In genomic region chr7:29179323-29179722, GRCm38 (mm10) we compare ENCODE assay signal across 8 mouse cellular contexts. TPM values are rescaled to one million over a fixed set of nuclear protein-coding genes. Genes with fewer than 3 reads are reported as not detected.
DNase-seq lines count a peak whose midpoint lies in the region; ATAC-seq and TF ChIP-seq lines count a peak whose summit lies in the region.

No protein-coding gene starts in this region.

- 28% methylated on average over 7 of the region's 7 CpGs for WGBS in heart, embryonic 12.5 days
- 58% methylated on average over 7 of the region's 7 CpGs for WGBS in forebrain, embryonic 16.5 days
- WGBS in liver, embryonic 13.5 days (ENCODE audit: insufficient replicate concordance): 14% methylated on average over 7 of the region's 7 CpGs

- H3K4me2 ChIP-seq in heart, embryonic 12.5 days: peak overlapping the region; percentile 88
- H3K4me2 ChIP-seq in forebrain, embryonic 16.5 days (ENCODE audit: low read length): peak overlapping the region; percentile 75
- H3K4me2 ChIP-seq in liver, embryonic 13.5 days: peak overlapping the region; percentile 91

- H3K9me3 ChIP-seq in heart, embryonic 12.5 days (replicated peaks): no peaks in the 10 kb centered on the region
- no peaks in the 10 kb centered on the region for H3K9me3 ChIP-seq in G1E (replicated peaks)
- no peaks in the 10 kb centered on the region for H3K9me3 ChIP-seq in forebrain, embryonic 16.5 days (ENCODE audit: control insufficient read depth, low read length)
- H3K9me3 ChIP-seq in liver, embryonic 13.5 days (replicated peaks): no peaks in the 10 kb centered on the region

- no peak for TF ChIP-seq CTCF in G1E (IDR thresholded peaks at IDR 0.05; ENCODE audit: low read depth, low read length)

- peaks cover 18% of the 10 kb centered on the region for H3K4me1 ChIP-seq in heart, embryonic 12.5 days (replicated peaks)
- H3K4me1 ChIP-seq in G1E (ENCODE audit: insufficient read depth, low read depth, low read length): peaks cover 28% of the 10 kb centered on the region
- peaks cover 17% of the 10 kb centered on the region for H3K4me1 ChIP-seq in forebrain, embryonic 16.5 days (replicated peaks; ENCODE audit: control insufficient read depth, insufficient read depth, low read length)
- H3K4me1 ChIP-seq in liver, embryonic 13.5 days (replicated peaks): peaks cover 28% of the 10 kb centered on the region

- H3K9ac ChIP-seq in heart, embryonic 12.5 days: peak overlapping the region; percentile 86
- peak overlapping the region; percentile 6; the same call in 1 of the 2 replicates for H3K9ac ChIP-seq in forebrain, embryonic 16.5 days (replicated peaks; ENCODE audit: low read depth, low read length)
- H3K9ac ChIP-seq in liver, embryonic 13.5 days: peak overlapping the region; percentile 87

- peak overlapping the region; percentile 80 for H3K4me3 ChIP-seq in heart, embryonic 12.5 days
- peak overlapping the region; percentile 83 for H3K4me3 ChIP-seq in G1E (ENCODE audit: low read depth, low read length)
- peak overlapping the region; percentile 77 for H3K4me3 ChIP-seq in forebrain, embryonic 16.5 days (replicated peaks; ENCODE audit: low read length)
- H3K4me3 ChIP-seq in liver, embryonic 13.5 days (replicated peaks): peak overlapping the region; percentile 85

- ATAC-seq in heart, embryonic 12.5 days (ENCODE audit: insufficient number of reproducible peaks, low FRiP score): no peak
- ATAC-seq in G1E (ENCODE audit: extremely low read depth, insufficient number of reproducible peaks, low FRiP score, poor library complexity, severe bottlenecking): no peak
- ATAC-seq in forebrain, embryonic 16.5 days: no peak
- ATAC-seq in liver, embryonic 13.5 days (ENCODE audit: low read depth): no peak

- peaks cover 29% of the 10 kb centered on the region for H3K36me3 ChIP-seq in heart, embryonic 12.5 days
- peaks cover 45% of the 10 kb centered on the region for H3K36me3 ChIP-seq in G1E (replicated peaks)
- peaks cover 22% of the 10 kb centered on the region for H3K36me3 ChIP-seq in forebrain, embryonic 16.5 days (ENCODE audit: control insufficient read depth, insufficient read depth)
- H3K36me3 ChIP-seq in liver, embryonic 13.5 days: peaks cover 37% of the 10 kb centered on the region
- peaks cover 4% of the 10 kb centered on the region; the same call in 1 of the 2 replicates for H3K36me3 ChIP-seq in splenic B cell, adult 2 months (ENCODE audit: control insufficient read depth, insufficient read depth, low read length, poor library complexity, severe bottlenecking)

- no peak overlapping the region for H3K27ac ChIP-seq in heart, embryonic 12.5 days (ENCODE audit: poor library complexity, severe bottlenecking)
- H3K27ac ChIP-seq in forebrain, embryonic 16.5 days (ENCODE audit: low read length): no peak overlapping the region
- H3K27ac ChIP-seq in liver, embryonic 13.5 days: peak overlapping the region; percentile 59; the same call in 1 of the 2 replicates

- no peak for DNase-seq in heart, postnatal 4 days
- DNase-seq in G1E (ENCODE audit: low spot score): no peak
- no peak for DNase-seq in liver, embryonic 13.5 days
- DNase-seq in splenic B cell, adult 2 months (ENCODE audit: low read depth, low spot score): peak; percentile 68
- no peak for DNase-seq in adrenal gland, adult (ENCODE audit: inconsistent age in 2 of 2, low spot score in 1 of 2)
- no peak for DNase-seq in cerebellum, postnatal 36 days

- peaks cover 7% of the 10 kb centered on the region; the same call in 1 of the 2 replicates for H3K27me3 ChIP-seq in heart, embryonic 12.5 days (replicated peaks)
- no peaks in the 10 kb centered on the region for H3K27me3 ChIP-seq in G1E (ENCODE audit: insufficient read depth, low read length)
- H3K27me3 ChIP-seq in forebrain, embryonic 16.5 days (replicated peaks; ENCODE audit: control insufficient read depth, insufficient read depth, low read length): no peaks in the 10 kb centered on the region
- H3K27me3 ChIP-seq in liver, embryonic 13.5 days: no peaks in the 10 kb centered on the region
- no peaks in the 10 kb centered on the region for H3K27me3 ChIP-seq in splenic B cell, adult 2 months (ENCODE audit: control insufficient read depth, insufficient read depth, low read length, poor library complexity, severe bottlenecking)

RNA-seq across cellular contexts. Expression of gene Psmd8, which starts 1.2 kb away (rescaled TPM):
- 221 and 225 TPM in 2 replicates for polyA plus RNA-seq in heart, embryonic 12.5 days (2016; fragmentation: Nextera tagmentation; extraction: Ambion mirVana)
- total RNA-seq in heart, postnatal 4 days (2021): 100 to 1,000 TPM; 184 to 188 TPM
- total RNA-seq in G1E (2014; fragmentation: Nextera tagmentation) (157 TPM in 2 replicates), G1E (2017) (187 and 209 TPM in 2 replicates)
- 103 and 111 TPM in 2 replicates for polyA plus RNA-seq in G1E (2012)
- 267 and 277 TPM in 2 replicates for polyA plus RNA-seq in forebrain, embryonic 16.5 days (2015; fragmentation: Nextera tagmentation; extraction: Ambion mirVana)
- 136 and 155 TPM in 2 replicates for polyA plus RNA-seq in liver, embryonic 13.5 days (2015; fragmentation: Nextera tagmentation; extraction: Ambion mirVana)

RNA-seq across cellular contexts. Expression of gene Spred3, which starts 9.1 kb away (rescaled TPM):
- 1.6 and 2.1 TPM in 2 replicates for polyA plus RNA-seq in heart, embryonic 12.5 days (2016; fragmentation: Nextera tagmentation; extraction: Ambion mirVana)
- total RNA-seq in heart, postnatal 4 days (2021): 1 to 10 TPM; 2.2 to 2.5 TPM
- total RNA-seq in G1E (2014; fragmentation: Nextera tagmentation): 1.3 and 1.5 TPM in 2 replicates
- 0.41 and 0.44 TPM in 2 replicates for total RNA-seq in G1E (2017)
- polyA plus RNA-seq in G1E (2012): 0.21 and 0.23 TPM in 2 replicates
- 6.0 and 7.5 TPM in 2 replicates for polyA plus RNA-seq in forebrain, embryonic 16.5 days (2015; fragmentation: Nextera tagmentation; extraction: Ambion mirVana)
- 0.23 and 0.41 TPM in 2 replicates for polyA plus RNA-seq in liver, embryonic 13.5 days (2015; fragmentation: Nextera tagmentation; extraction: Ambion mirVana)

RNA-seq across cellular contexts. Expression of gene Ggn, which starts 9.3 kb away (rescaled TPM):
- polyA plus RNA-seq in heart, embryonic 12.5 days (2016; fragmentation: Nextera tagmentation; extraction: Ambion mirVana): 0.21 and 0.41 TPM in 2 replicates
- under 1 TPM; 0.24 to 0.54 TPM for total RNA-seq in heart, postnatal 4 days (2021)
- total RNA-seq in G1E (2014; fragmentation: Nextera tagmentation) (not detected in 2 replicates), G1E (2017) (0.22 TPM in 1 of 2 replicates, not detected in the other)
- polyA plus RNA-seq in G1E (2012): 0.21 and 0.36 TPM in 2 replicates
- 0.51 and 0.75 TPM in 2 replicates for polyA plus RNA-seq in forebrain, embryonic 16.5 days (2015; fragmentation: Nextera tagmentation; extraction: Ambion mirVana)
- 0.07 and 0.10 TPM in 2 replicates for polyA plus RNA-seq in liver, embryonic 13.5 days (2015; fragmentation: Nextera tagmentation; extraction: Ambion mirVana)

RNA-seq across cellular contexts. Expression of gene Fam98c, which starts 23.3 kb away (rescaled TPM):
- 13.5 TPM in 2 replicates for polyA plus RNA-seq in heart, embryonic 12.5 days (2016; fragmentation: Nextera tagmentation; extraction: Ambion mirVana)
- total RNA-seq in heart, postnatal 4 days (2021): 10 to 100 TPM; 13.6 to 14.6 TPM
- total RNA-seq in G1E (2014; fragmentation: Nextera tagmentation) (29.6 and 33.9 TPM in 2 replicates), G1E (2017) (21.9 and 26.0 TPM in 2 replicates)
- polyA plus RNA-seq in G1E (2012): 70.4 and 73.8 TPM in 2 replicates
- polyA plus RNA-seq in forebrain, embryonic 16.5 days (2015; fragmentation: Nextera tagmentation; extraction: Ambion mirVana): 19.8 and 21.9 TPM in 2 replicates
- 8.1 and 8.5 TPM in 2 replicates for polyA plus RNA-seq in liver, embryonic 13.5 days (2015; fragmentation: Nextera tagmentation; extraction: Ambion mirVana)

RNA-seq across cellular contexts. Expression of gene Catsperg1, which starts 34.5 kb away (rescaled TPM):
- polyA plus RNA-seq in heart, embryonic 12.5 days (2016; fragmentation: Nextera tagmentation; extraction: Ambion mirVana): 0.38 and 0.44 TPM in 2 replicates
- total RNA-seq in heart, postnatal 4 days (2021): under 1 TPM; 0.56 to 0.60 TPM
- total RNA-seq in G1E (2014; fragmentation: Nextera tagmentation) (3.0 and 12.0 TPM in 2 replicates), G1E (2017) (1.5 and 2.1 TPM in 2 replicates)
- 0.04 and 0.06 TPM in 2 replicates for polyA plus RNA-seq in G1E (2012)
- polyA plus RNA-seq in forebrain, embryonic 16.5 days (2015; fragmentation: Nextera tagmentation; extraction: Ambion mirVana): 1.3 and 2.5 TPM in 2 replicates
- polyA plus RNA-seq in liver, embryonic 13.5 days (2015; fragmentation: Nextera tagmentation; extraction: Ambion mirVana): 0.09 and 0.22 TPM in 2 replicates

Comparison
In these comparisons a context has a peak if more than half of its experiments do, and no peak if none do; other contexts are left out.
1. H3K9ac ChIP-seq: peak in every context shown above with its lines; median percentile 87 in liver, embryonic 13.5 days; 86 in heart, embryonic 12.5 days; 6 in forebrain, embryonic 16.5 days.